Mouse (Mus musculus) liver, embryonic 14.5 days (tissue): ENCODE measurements around the gene Ap5s1. TPM values are rescaled to one million over a fixed set of nuclear protein-coding genes. Genes with fewer than 3 reads are reported as not detected.

Experiments
- ATAC-seq: fragments of 200-750 bp; cut with Nextera tagmentation; 2 replicates; pipeline ENCODE4 v1.8.0; 2017; ENCODE audit warnings: moderate number of reproducible peaks, mild to moderate bottlenecking, moderate library complexity; ENCODE audit not compliant: insufficient read depth
- DNase-seq, 3 experiments: peaks; one replicate each; pipeline ENCODE4 v3.0.0-alpha.2; 2012 to 2013; ENCODE audit warnings: low read depth in 3 of 3, low spot score in 3 of 3
- H3K27ac ChIP-seq: fragments of 300-500 bp; sonication (generic); 2 replicates; pipeline ENCODE4 v1.5.1; 2014; ENCODE audit warnings: moderate library complexity, mild to moderate bottlenecking, control low read depth, inconsistent platforms
- H3K27me3 ChIP-seq: fragments of 300-500 bp; sonication (generic); 2 replicates; pipeline ENCODE4 v1.6.1; 2014; ENCODE audit warnings: mild to moderate bottlenecking, low read length, moderate library complexity; ENCODE audit not compliant: control insufficient read depth, insufficient read depth
- H3K36me3 ChIP-seq: fragments of 300-500 bp; sonication (generic); replicated peaks from 2 replicates; pipeline ENCODE4 v1.6.1; 2014; ENCODE audit warnings: low read depth; ENCODE audit not compliant: control insufficient read depth, insufficient read depth
- H3K4me1 ChIP-seq, 2 experiments: fragments of 200-500 bp in 1 of 2; fragments of 300-500 bp in 1 of 2; sonication (generic) in 1 of 2; replicated peaks; 2 replicates each; pipeline ENCODE4 v1.6.1; 2012 to 2014; ENCODE audit warnings: antibody characterized with exemption in 1 of 2, inconsistent platforms in 1 of 2, low read length in 1 of 2; ENCODE audit not compliant: control insufficient read depth in 2 of 2, insufficient read depth in 2 of 2
- H3K4me2 ChIP-seq: fragments of 300-500 bp; sonication (generic); 2 replicates; pipeline ENCODE4 v1.6.1; 2014; ENCODE audit warnings: low read depth, mild to moderate bottlenecking, control low read depth, moderate library complexity
- H3K4me3 ChIP-seq, 2 experiments: fragments of 200-500 bp in 1 of 2; fragments of 300-500 bp in 1 of 2; sonication (generic) in 1 of 2; 2 replicates each; pipeline ENCODE4 v1.5.1; 2012 to 2014; ENCODE audit warnings: low read depth in 2 of 2, low read length in 2 of 2, mild to moderate bottlenecking in 2 of 2, control low read depth in 1 of 2, inconsistent platforms in 1 of 2, moderate library complexity in 1 of 2; ENCODE audit not compliant: insufficient read depth in 1 of 2
- H3K9ac ChIP-seq: fragments of 300-500 bp; sonication (generic); replicated peaks from 2 replicates; pipeline ENCODE4 v1.6.1; 2014; ENCODE audit warnings: mild to moderate bottlenecking, control low read depth, moderate library complexity
- H3K9me3 ChIP-seq: fragments of 300-500 bp; sonication (generic); 2 replicates; pipeline ENCODE4 v1.6.1; 2016; ENCODE audit warnings: low read length, mixed read lengths; ENCODE audit not compliant: control insufficient read depth
- CTCF ChIP-seq: IDR thresholded peaks from 2 replicates; pipeline ENCODE4 v1.5.1; 2016; ENCODE audit warnings: antibody characterized with exemption, low read depth, control low read depth
- EP300 ChIP-seq: IDR thresholded peaks from 2 replicates; pipeline ENCODE4 v1.6.1; 2016; ENCODE audit warnings: antibody characterized with exemption, low read depth
- WGBS: fragments of 180-500 bp; shearing (Covaris S2); extraction: QIAGEN DNeasy Blood & Tissue Kit; methylation state at CpG from one replicate; pipeline ENCODE4 v1.1.7; 2014; ENCODE audit not compliant: insufficient replicate concordance; 5-methylcytosine and 5-hydroxymethylcytosine counted together
- polyA plus RNA-seq, 2 experiments: library from polyadenylated mRNA; depleted of rRNA in 1 of 2; stranded (reverse) in 1 of 2; unstranded in 1 of 2; fragments of >200 nt; fragmentation: Nextera tagmentation in 1 of 2; extraction: Ambion mirVana in 1 of 2; gene quantifications; 2 replicates each; pipeline versions ENCODE4 v1.2.1 to v1.2.3; 2012 to 2014

Ap5s1 gene
- 19.5 and 20.0 TPM in 2 replicates for polyA plus RNA-seq (2012; rRNA removed)
- 13.1 and 17.0 TPM in 2 replicates for polyA plus RNA-seq (2014; fragmentation: Nextera tagmentation; extraction: Ambion mirVana)

DNA sequence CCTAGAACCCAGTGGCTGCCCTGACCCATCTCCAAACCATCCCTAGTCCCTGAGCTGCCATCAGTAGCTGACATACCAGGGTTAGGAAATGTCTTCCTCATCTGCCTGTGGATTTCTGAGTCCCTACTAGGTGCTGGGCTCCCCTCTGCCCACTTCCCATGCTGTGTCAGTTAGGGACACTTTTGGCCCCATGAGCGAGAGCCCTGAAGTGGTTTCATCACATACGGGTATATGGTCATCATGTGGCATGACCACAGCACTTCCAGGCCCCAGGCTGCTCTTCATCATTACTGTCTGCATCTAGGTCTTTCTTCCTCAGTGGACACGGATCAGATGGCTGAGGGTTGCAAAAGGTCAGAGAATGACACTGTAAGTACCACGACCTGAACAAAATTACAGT is at the start of gene Ap5s1:
Gene Ap5s1 (plus strand): TSS at position 301 of the 400 bp plus-strand sequence.
- DNase-seq: no peak
- Histone ChIP-seq H3K9me3 (no peaks in the 10 kb centered on the region), H3K4me2 (peak within 1 kb of the TSS; percentile 58), H3K27me3 (no peaks in the 10 kb centered on the region), H3K36me3 (peaks cover 7% of the 10 kb centered on the region), H3K4me3 (no peak within 1 kb of the TSS), H3K4me1 (peaks cover 79 to 80% of the 10 kb centered on the region in 2 experiments), H3K9ac (peak within 1 kb of the TSS; percentile 59), H3K27ac (peak within 1 kb of the TSS; percentile 98)
- ATAC-seq: no peak
- TF ChIP-seq CTCF (no peak), EP300 (no peak)
- 67% methylated on average over 4 of the region's 4 CpGs for WGBS

DNA sequence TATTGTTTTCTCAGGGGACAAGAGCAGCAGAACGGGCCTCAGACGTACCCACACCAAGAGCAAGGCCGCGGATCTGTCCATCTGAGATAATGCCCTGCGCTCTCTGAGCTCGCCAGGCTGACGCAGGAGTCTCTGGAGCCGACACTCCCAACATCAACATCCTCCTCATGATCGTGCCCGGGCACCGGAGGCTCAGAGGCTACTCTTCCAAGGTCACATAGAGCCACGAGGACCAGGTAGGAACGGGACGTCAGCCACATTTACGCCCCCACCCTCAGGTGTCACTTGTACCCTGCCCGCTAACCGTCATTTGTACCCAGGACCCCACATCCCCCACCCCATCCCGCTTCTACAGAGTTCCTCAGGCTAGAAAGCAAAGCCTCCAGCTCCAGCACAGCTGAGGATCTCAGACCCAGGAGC is 47.4 kb upstream of the Ap5s1 start:
- peak; percentile 77 for DNase-seq

DNA sequence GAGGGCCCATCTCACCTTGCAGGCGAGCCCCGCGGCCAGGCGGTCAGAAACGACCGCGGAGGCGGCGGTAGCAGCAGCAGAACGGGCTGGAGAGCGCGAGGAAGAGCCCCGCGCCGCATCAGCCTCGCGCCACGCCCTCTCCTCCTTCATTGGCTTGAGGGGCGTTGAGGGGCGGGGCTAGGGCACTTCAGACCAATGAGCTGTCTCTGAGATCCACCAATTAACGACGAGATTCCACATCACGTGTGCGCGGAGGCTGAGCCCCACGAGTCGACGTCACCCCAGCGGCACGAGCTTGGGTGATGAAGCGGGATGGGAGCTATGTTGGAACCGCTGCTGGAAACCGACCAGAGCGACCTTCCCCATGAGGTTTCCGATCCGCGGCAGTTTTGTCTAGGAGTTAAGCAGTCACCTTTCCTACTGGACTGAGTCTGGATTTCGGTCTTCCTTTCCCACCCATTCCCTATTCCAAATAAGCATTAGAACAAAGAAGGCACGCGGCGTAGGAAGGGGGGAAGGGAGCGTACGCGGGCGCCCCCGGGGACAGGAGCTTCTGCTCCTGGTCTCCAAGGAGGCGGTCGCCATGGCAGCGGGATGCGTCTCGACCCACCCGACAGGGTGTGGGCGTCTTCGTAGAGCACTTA is 46.8 kb upstream of the Ap5s1 start, which contains the start of gene 1700037H04Rik:
Gene 1700037H04Rik (minus strand): TSS at position 144 of the 644 bp plus-strand sequence.
- under 1% methylated on average over 54 of the region's 54 CpGs for WGBS
- ATAC-seq (peak; percentile 95), DNase-seq (peak; percentile 99)
- Histone ChIP-seq H3K4me2 (peak within 1 kb of the TSS; percentile 100), H3K9me3 (no peaks in the 10 kb centered on the region), H3K9ac (peak within 1 kb of the TSS; percentile 91), H3K27me3 (no peaks in the 10 kb centered on the region), H3K4me3 (peak within 1 kb of the TSS; percentile 78 to 82), H3K36me3 (peaks cover 4% of the 10 kb centered on the region), H3K4me1 (peaks cover 14% of the 10 kb centered on the region in 2 experiments), H3K27ac (peak within 1 kb of the TSS; percentile 92)
- TF ChIP-seq CTCF (no peak), EP300 (no peak)

More for the DNA sequence above, 47.4 kb upstream of the Ap5s1 start:
- H3K4me3 ChIP-seq: peak overlapping the region; percentile 78 to 82
- H3K9me3 ChIP-seq: no peaks in the 10 kb centered on the region
- whole genome bisulfite sequencing: under 1% methylated on average over 18 of the region's 18 CpGs
- TF ChIP-seq EP300 (peak; percentile 50), CTCF (no peak)
- peak overlapping the region; percentile 100 for H3K4me2 ChIP-seq
- peak overlapping the region; percentile 92 for H3K27ac ChIP-seq
- H3K27me3 ChIP-seq: no peaks in the 10 kb centered on the region
- H3K4me1 ChIP-seq: peaks cover 14 to 16% of the 10 kb centered on the region in 2 experiments
- peak overlapping the region; percentile 91 for H3K9ac ChIP-seq
- peaks cover 10% of the 10 kb centered on the region for H3K36me3 ChIP-seq
- ATAC-seq: peak; percentile 85

DNA sequence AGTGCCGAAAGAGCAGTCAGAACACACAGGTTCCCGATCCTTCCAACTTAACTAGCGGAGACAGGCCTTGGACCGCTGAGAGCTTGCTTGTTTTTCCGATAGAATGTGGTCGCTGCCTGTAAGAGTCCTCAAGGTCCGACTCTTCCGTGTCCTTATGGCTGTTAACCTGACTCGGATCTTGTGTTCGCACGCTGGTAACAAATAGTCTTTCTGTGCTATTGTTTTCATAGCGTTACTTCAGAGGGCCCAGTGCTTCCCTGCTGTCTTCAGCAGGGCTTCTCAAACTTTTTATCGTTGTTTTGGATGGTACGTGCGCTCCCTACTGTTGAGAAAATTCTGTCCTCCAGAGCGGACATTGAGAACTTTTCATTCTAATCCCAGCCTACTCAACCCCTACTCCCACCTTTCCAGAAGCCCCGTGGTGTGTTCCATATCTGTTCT is 46.2 kb upstream of the Ap5s1 start:
- peak overlapping the region; percentile 90 for H3K27ac ChIP-seq
- peak overlapping the region; percentile 100 for H3K4me2 ChIP-seq
- H3K4me3 ChIP-seq: peak overlapping the region; percentile 62 to 82
- H3K4me1 ChIP-seq: peaks cover 10 to 14% of the 10 kb centered on the region in 2 experiments
- TF ChIP-seq EP300 (no peak), CTCF (peak; percentile 46; the same call in 1 of the 2 replicates)
- H3K27me3 ChIP-seq: no peaks in the 10 kb centered on the region
- WGBS: 2% methylated on average over 17 of the region's 17 CpGs
- H3K9ac ChIP-seq: peak overlapping the region; percentile 85
- ATAC-seq (no peak), DNase-seq (peak in 1 of 3 experiments; percentile 32)
- no peaks in the 10 kb centered on the region; the same call in 1 of the 2 replicates for H3K36me3 ChIP-seq
- no peaks in the 10 kb centered on the region for H3K9me3 ChIP-seq

DNA sequence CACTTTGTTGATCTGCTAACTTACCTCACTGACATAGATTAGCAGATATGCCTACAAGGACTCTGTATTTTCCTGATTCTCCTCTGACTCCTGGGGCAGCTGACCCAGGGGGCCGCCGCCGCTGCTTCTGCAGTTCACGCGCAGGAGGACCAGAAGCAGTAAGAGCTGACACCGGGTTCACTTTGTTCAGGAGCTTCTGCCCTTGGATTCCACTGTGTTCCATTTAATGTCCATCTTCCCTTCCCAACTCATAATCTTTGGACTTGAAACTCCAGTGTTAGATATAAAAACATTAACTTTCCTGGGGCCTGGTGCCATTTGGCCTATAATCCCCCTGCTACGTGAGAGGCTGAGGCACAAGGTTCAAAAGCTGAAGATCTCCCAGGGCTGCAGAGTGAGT is 43.0 kb upstream of the Ap5s1 start:
- no peak for ATAC-seq

More for the DNA sequence above, 43.0 kb upstream of the Ap5s1 start:
- Histone ChIP-seq H3K9me3 (no peaks in the 10 kb centered on the region), H3K36me3 (no peaks in the 10 kb centered on the region), H3K4me2 (no peak overlapping the region), H3K9ac (no peak overlapping the region), H3K4me1 (peaks cover 3 to 6% of the 10 kb centered on the region in 2 experiments), H3K4me3 (no peak overlapping the region), H3K27ac (no peak overlapping the region), H3K27me3 (peaks cover under 1% of the 10 kb centered on the region)
- DNase-seq: no peak
- no peak for TF ChIP-seq EP300
- WGBS: 84% methylated on average over 7 of the region's 7 CpGs
